Mouse (Mus musculus) liver, embryonic 13.5 days (tissue): ENCODE data around the gene Lipe. TPM values are rescaled to one million over a fixed set of nuclear protein-coding genes. Genes with fewer than 3 reads are reported as not detected.
A peak's percentile ranks its signal among the peaks of the same experiment; 100 is the strongest.

Experiments used
- ATAC-seq: fragments of 200-750 bp; cut with Nextera tagmentation; 2 replicates; pipeline ENCODE4 v1.8.0; 2017; ENCODE audit warnings: low read depth, mild to moderate bottlenecking, moderate number of reproducible peaks, moderate library complexity
- DNase-seq: peaks from one replicate; pipeline ENCODE4 v3.0.0; 2022
- H3K27ac ChIP-seq: fragments of 300-500 bp; sonication (generic); 2 replicates; pipeline ENCODE4 v1.5.1; 2015; ENCODE audit warnings: moderate library complexity, mild to moderate bottlenecking, inconsistent platforms
- H3K27me3 ChIP-seq: fragments of 300-500 bp; sonication (generic); 2 replicates; pipeline ENCODE4 v1.6.1; 2015; ENCODE audit warnings: mild to moderate bottlenecking, inconsistent platforms
- H3K36me3 ChIP-seq: fragments of 300-500 bp; sonication (generic); 2 replicates; pipeline ENCODE4 v1.6.1; 2015; ENCODE audit warnings: mild to moderate bottlenecking, inconsistent platforms
- H3K4me1 ChIP-seq: fragments of 300-500 bp; sonication (generic); replicated peaks from 2 replicates; pipeline ENCODE4 v1.6.1; 2015; ENCODE audit warnings: inconsistent platforms
- H3K4me2 ChIP-seq: fragments of 300-500 bp; sonication (generic); 2 replicates; pipeline ENCODE4 v1.6.1; 2015; ENCODE audit warnings: inconsistent platforms, mild to moderate bottlenecking, moderate library complexity
- H3K4me3 ChIP-seq: fragments of 300-500 bp; sonication (generic); replicated peaks from 2 replicates; pipeline ENCODE4 v1.5.1; 2015; ENCODE audit warnings: mild to moderate bottlenecking, inconsistent platforms
- H3K9ac ChIP-seq: fragments of 300-500 bp; sonication (generic); 2 replicates; pipeline ENCODE4 v1.6.1; 2015; ENCODE audit warnings: mild to moderate bottlenecking, inconsistent platforms
- H3K9me3 ChIP-seq: fragments of 300-500 bp; sonication (generic); replicated peaks from 2 replicates; pipeline ENCODE4 v1.6.1; 2016; ENCODE audit warnings: inconsistent platforms
- WGBS: fragments of 180-500 bp; shearing (Covaris S2); methylation state at CpG from one replicate; pipeline ENCODE4 v1.1.7; 2015; ENCODE audit not compliant: insufficient replicate concordance; 5-methylcytosine and 5-hydroxymethylcytosine counted together
- polyA plus RNA-seq: library from polyadenylated mRNA; unstranded; fragments of >200 nt; fragmentation: Nextera tagmentation; extraction: Ambion mirVana; gene quantifications from 2 replicates; pipeline ENCODE4 v1.2.1, GENCODE M21; 2015

Lipe gene
- polyA plus RNA-seq, 1 experiment from 2014 or later = 2.4 TPM

GRCm38 (mm10) chr7:25384818-25385217 is 13.7 kb downstream of the Lipe start:
- Histone ChIP-seq H3K4me1 (peaks cover 59% of the 10 kb centered on the region), H3K4me3 (no peak overlapping the region), H3K9me3 (no peaks in the 10 kb centered on the region), H3K36me3 (peaks cover 21% of the 10 kb centered on the region; the same call in 1 of the 2 replicates), H3K9ac (no peak overlapping the region), H3K4me2 (no peak overlapping the region), H3K27me3 (no peaks in the 10 kb centered on the region), H3K27ac (no peak overlapping the region)
- no peak for DNase-seq
- 49% methylated on average over 9 of the region's 9 CpGs for WGBS
- ATAC-seq = no peak

- no peaks in the 10 kb centered on the region for H3K27me3 ChIP-seq
- no peaks in the 10 kb centered on the region for H3K9me3 ChIP-seq
- H3K27ac ChIP-seq = no peak overlapping the region
- H3K36me3 ChIP-seq = peaks cover 21% of the 10 kb centered on the region; the same call in 1 of the 2 replicates
- DNase-seq (no peak), ATAC-seq (no peak)
- H3K9ac ChIP-seq = no peak overlapping the region
- H3K4me1 ChIP-seq = peaks cover 59% of the 10 kb centered on the region
- WGBS = 70% methylated on average over 13 of the region's 13 CpGs
- no peak overlapping the region for H3K4me2 ChIP-seq
- H3K4me3 ChIP-seq = no peak overlapping the region
Measured at GRCm38 (mm10) chr7:25384318-25384717, 14.2 kb downstream of the Lipe start.

- H3K4me1 ChIP-seq = peaks cover 59% of the 10 kb centered on the region
- peaks cover 21% of the 10 kb centered on the region; the same call in 1 of the 2 replicates for H3K36me3 ChIP-seq
- no peak overlapping the region for H3K4me3 ChIP-seq
- DNase-seq (no peak), ATAC-seq (no peak)
- H3K9ac ChIP-seq = no peak overlapping the region
- H3K27ac ChIP-seq = no peak overlapping the region
- no peaks in the 10 kb centered on the region for H3K27me3 ChIP-seq
- H3K4me2 ChIP-seq = no peak overlapping the region
- H3K9me3 ChIP-seq = no peaks in the 10 kb centered on the region
- WGBS = 66% methylated on average over 4 of the region's 4 CpGs
Measured at GRCm38 (mm10) chr7:25383891-25384290, 14.6 kb downstream of the Lipe start.

GRCm38 (mm10) chr7:25383385-25383784 is 15.1 kb downstream of the Lipe start:
- Histone ChIP-seq H3K27ac (no peak overlapping the region), H3K9ac (no peak overlapping the region), H3K4me1 (peaks cover 56% of the 10 kb centered on the region), H3K4me3 (no peak overlapping the region), H3K27me3 (no peaks in the 10 kb centered on the region), H3K9me3 (no peaks in the 10 kb centered on the region), H3K4me2 (no peak overlapping the region), H3K36me3 (peaks cover 21% of the 10 kb centered on the region; the same call in 1 of the 2 replicates)
- 72% methylated on average over 7 of the region's 7 CpGs for WGBS
- DNase-seq = no peak
- no peak for ATAC-seq

- H3K27ac ChIP-seq = no peak overlapping the region
- peaks cover 55% of the 10 kb centered on the region for H3K4me1 ChIP-seq
- 0 out of 2 replicates have a peak, but pooled peaks cover 3% of the 10 kb centered on the region for H3K27me3 ChIP-seq
- ATAC-seq (no peak), DNase-seq (no peak)
- H3K9me3 ChIP-seq = no peaks in the 10 kb centered on the region
- H3K36me3 ChIP-seq = peaks cover 17% of the 10 kb centered on the region; the same call in 1 of the 2 replicates
- no peak overlapping the region for H3K4me2 ChIP-seq
- H3K4me3 ChIP-seq = no peak overlapping the region
- H3K9ac ChIP-seq = no peak overlapping the region
Measured at GRCm38 (mm10) chr7:25382541-25382940, 16.0 kb downstream of the Lipe start.

- no peak overlapping the region for H3K4me3 ChIP-seq
- ATAC-seq (no peak), DNase-seq (no peak)
- H3K9me3 ChIP-seq = no peaks in the 10 kb centered on the region
- peaks cover 51% of the 10 kb centered on the region for H3K4me1 ChIP-seq
- 0 out of 2 replicates have a peak, but pooled peaks cover 3% of the 10 kb centered on the region for H3K27me3 ChIP-seq
- WGBS = 54% methylated on average over 3 of the region's 3 CpGs
- no peak overlapping the region for H3K27ac ChIP-seq
- no peak overlapping the region for H3K9ac ChIP-seq
- peaks cover 16% of the 10 kb centered on the region; the same call in 1 of the 2 replicates for H3K36me3 ChIP-seq
- no peak overlapping the region for H3K4me2 ChIP-seq
Measured at GRCm38 (mm10) chr7:25381284-25381680, 17.2 kb downstream of the Lipe start.

GRCm38 (mm10) chr7:25380392-25381283 is 17.9 kb downstream of the Lipe start:
- H3K4me1 ChIP-seq = peaks cover 44% of the 10 kb centered on the region
- peak overlapping the region; percentile 56; the same call in 1 of the 2 replicates for H3K4me3 ChIP-seq
- WGBS = 39% methylated on average over 18 of the region's 18 CpGs
- H3K27me3 ChIP-seq = 0 out of 2 replicates have a peak, but pooled peaks cover 3% of the 10 kb centered on the region
- no peaks in the 10 kb centered on the region for H3K9me3 ChIP-seq
- peaks cover 16% of the 10 kb centered on the region; the same call in 1 of the 2 replicates for H3K36me3 ChIP-seq
- H3K27ac ChIP-seq = no peak overlapping the region
- H3K9ac ChIP-seq = peak overlapping the region; percentile 64; the same call in 1 of the 2 replicates
- DNase-seq = peak; percentile 47
- peak; percentile 68 for ATAC-seq
- H3K4me2 ChIP-seq = peak overlapping the region; percentile 81

GRCm38 (mm10) chr7:25379551-25380351 is 18.8 kb downstream of the Lipe start:
- DNase-seq (no peak), ATAC-seq (peak; percentile 46)
- Histone ChIP-seq H3K27me3 (0 out of 2 replicates have a peak, but pooled peaks cover 3% of the 10 kb centered on the region), H3K9me3 (no peaks in the 10 kb centered on the region), H3K4me2 (peak overlapping the region; percentile 81), H3K4me1 (peaks cover 36% of the 10 kb centered on the region), H3K27ac (no peak overlapping the region), H3K4me3 (peak overlapping the region; percentile 56), H3K9ac (peak overlapping the region; percentile 64), H3K36me3 (peaks cover 13% of the 10 kb centered on the region; the same call in 1 of the 2 replicates)
- WGBS = 3% methylated on average over 42 of the region's 42 CpGs

- H3K4me2 ChIP-seq = no peak overlapping the region
- H3K27ac ChIP-seq = no peak overlapping the region
- H3K9me3 ChIP-seq = no peaks in the 10 kb centered on the region
- no peak for DNase-seq
- no peak overlapping the region for H3K4me3 ChIP-seq
- WGBS = 68% methylated on average over 13 of the region's 13 CpGs
- H3K36me3 ChIP-seq = 0 out of 2 replicates have a peak, but pooled peaks cover 6% of the 10 kb centered on the region
- 0 out of 2 replicates have a peak, but pooled peaks cover 3% of the 10 kb centered on the region for H3K27me3 ChIP-seq
- ATAC-seq = no peak
- no peak overlapping the region for H3K9ac ChIP-seq
- peaks cover 32% of the 10 kb centered on the region for H3K4me1 ChIP-seq
Measured at GRCm38 (mm10) chr7:25378181-25379100, 20.1 kb downstream of the Lipe start.

GRCm38 (mm10) chr7:25377100-25377700 is 21.3 kb downstream of the Lipe start:
- no peak overlapping the region for H3K27ac ChIP-seq
- H3K9me3 ChIP-seq = no peaks in the 10 kb centered on the region
- H3K4me3 ChIP-seq = no peak overlapping the region
- no peaks in the 10 kb centered on the region for H3K36me3 ChIP-seq
- WGBS = 51% methylated on average over 8 of the region's 8 CpGs
- DNase-seq = no peak
- H3K9ac ChIP-seq = no peak overlapping the region
- H3K4me2 ChIP-seq = peak overlapping the region; percentile 52; the same call in 1 of the 2 replicates
- ATAC-seq = no peak
- peaks cover 32% of the 10 kb centered on the region for H3K4me1 ChIP-seq
- 0 out of 2 replicates have a peak, but pooled peaks cover 3% of the 10 kb centered on the region for H3K27me3 ChIP-seq
